Mouse (Mus musculus) kidney, postnatal 0 days (tissue): ENCODE measurements at regions not wholly inside any gene's neighbourhood (a gene's known extent, or its start where the extent isn't known, plus 50 kb on each side); places are given as distances from the start of the nearest gene placed in this dataset.
A peak's percentile ranks its signal among the peaks of the same experiment; 100 is the strongest.

Source experiments
- ATAC-seq: fragments of 200-750 bp; cut with Nextera tagmentation; replicated peaks from 2 replicates; pipeline ENCODE4 v1.8.0; 2017; ENCODE audit warnings: low read depth, moderate number of reproducible peaks, moderate TSS enrichment, moderate library complexity; ENCODE audit not compliant: low FRiP score
- DNase-seq: peaks from one replicate; pipeline ENCODE4 v3.0.0-alpha.2; 2016; ENCODE audit warnings: low spot score
- H3K27ac ChIP-seq: fragments of 300-500 bp; sonication (generic); 2 replicates; pipeline ENCODE4 v1.5.1; 2014; ENCODE audit warnings: mild to moderate bottlenecking
- H3K27me3 ChIP-seq: fragments of 300-500 bp; sonication (generic); 2 replicates; pipeline ENCODE4 v1.6.1; 2014; ENCODE audit warnings: low read length, mixed read lengths; ENCODE audit not compliant: insufficient read depth
- H3K36me3 ChIP-seq: fragments of 300-500 bp; sonication (generic); 2 replicates; pipeline ENCODE4 v1.6.1; 2014; ENCODE audit warnings: low read length, mixed read lengths; ENCODE audit not compliant: insufficient read depth
- H3K4me1 ChIP-seq: fragments of 300-500 bp; sonication (generic); replicated peaks from 2 replicates; pipeline ENCODE4 v1.6.1; 2014; ENCODE audit warnings: antibody characterized with exemption, low read length, mixed read lengths; ENCODE audit not compliant: insufficient read depth
- H3K4me2 ChIP-seq: fragments of 300-500 bp; sonication (generic); 2 replicates; pipeline ENCODE4 v1.6.1; 2014; ENCODE audit warnings: mild to moderate bottlenecking, low read length, moderate library complexity, mixed read lengths
- H3K4me3 ChIP-seq: fragments of 300-500 bp; sonication (generic); replicated peaks from 2 replicates; pipeline ENCODE4 v1.5.1; 2014; ENCODE audit warnings: low read depth, low read length
- H3K9ac ChIP-seq: fragments of 300-500 bp; sonication (generic); 2 replicates; pipeline ENCODE4 v1.6.1; 2014; ENCODE audit warnings: low read depth, low read length
- H3K9me3 ChIP-seq: fragments of 300-500 bp; sonication (generic); replicated peaks from 2 replicates; pipeline ENCODE4 v1.6.1; 2016; ENCODE audit warnings: low read length, inconsistent platforms, mixed read lengths
- CTCF ChIP-seq: IDR thresholded peaks from 2 replicates; pipeline ENCODE4 v1.5.1; 2016; ENCODE audit warnings: antibody characterized with exemption, low read depth, mild to moderate bottlenecking, moderate library complexity
- WGBS: fragments of 180-500 bp; shearing (Covaris S2); extraction: QIAGEN DNeasy Blood & Tissue Kit; methylation state at CpG from one replicate; pipeline ENCODE4 v1.1.7; 2014; 5-methylcytosine and 5-hydroxymethylcytosine counted together

DNA sequence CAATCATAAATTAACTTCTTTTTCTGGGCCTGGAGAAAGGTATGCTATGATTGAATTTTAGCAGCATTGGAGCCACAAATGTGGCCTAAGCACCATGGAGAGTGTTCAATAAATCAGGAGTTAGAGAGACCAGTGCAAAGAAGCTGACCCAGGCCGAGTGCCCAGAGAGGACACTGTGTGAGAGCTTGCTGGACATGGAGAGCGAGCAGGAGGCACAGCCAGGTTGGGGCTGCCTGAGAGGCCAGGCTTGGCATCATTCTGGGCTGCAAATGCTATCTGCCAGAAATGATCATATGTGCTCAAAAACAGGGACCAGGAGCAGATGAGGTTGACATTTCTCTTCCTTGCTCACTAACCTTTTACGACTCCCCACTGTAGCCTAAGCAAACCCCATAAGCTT lies 224.5 kb upstream of the 4931429L15Rik start:
- H3K4me1 ChIP-seq, result no peaks in the 10 kb centered on the region
- TF ChIP-seq CTCF, result no peak
- no peak for DNase-seq
- no peak overlapping the region for H3K27ac ChIP-seq
- no peak for ATAC-seq
- no peaks in the 10 kb centered on the region for H3K9me3 ChIP-seq
- no peak overlapping the region for H3K9ac ChIP-seq
- H3K36me3 ChIP-seq, result no peaks in the 10 kb centered on the region
- no peak overlapping the region for H3K4me3 ChIP-seq
- no peaks in the 10 kb centered on the region for H3K27me3 ChIP-seq
- 72% methylated on average over 3 of the region's 3 CpGs for WGBS
- no peak overlapping the region for H3K4me2 ChIP-seq

DNA sequence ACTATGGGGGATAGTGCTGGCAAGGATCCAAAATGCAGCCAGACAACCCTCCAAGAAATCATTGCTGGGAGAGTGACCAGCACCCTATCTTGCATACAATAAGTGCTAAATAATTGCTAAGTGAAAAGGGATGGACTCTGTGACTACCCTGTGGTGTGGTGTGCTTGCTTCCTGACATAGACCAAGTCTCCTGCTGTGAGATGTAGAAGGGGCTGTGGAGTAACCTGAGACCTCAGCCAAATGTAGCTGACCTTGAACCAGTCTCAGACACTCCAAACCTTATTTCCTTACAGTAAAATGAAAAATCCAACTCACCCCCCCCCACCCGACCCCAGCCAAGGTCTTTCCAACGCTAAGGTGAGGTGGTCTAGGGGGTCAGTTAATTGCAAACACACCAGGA lies 221.2 kb upstream of the 4931429L15Rik start:
- H3K4me1 ChIP-seq, result no peaks in the 10 kb centered on the region
- no peak for DNase-seq
- H3K27me3 ChIP-seq, result no peaks in the 10 kb centered on the region
- H3K27ac ChIP-seq, result no peak overlapping the region
- H3K9ac ChIP-seq, result no peak overlapping the region
- WGBS, result 50% methylated on average over 2 of the region's 2 CpGs
- H3K9me3 ChIP-seq, result no peaks in the 10 kb centered on the region
- no peak for ATAC-seq
- H3K36me3 ChIP-seq, result no peaks in the 10 kb centered on the region
- no peak for TF ChIP-seq CTCF
- no peak overlapping the region for H3K4me2 ChIP-seq
- H3K4me3 ChIP-seq, result no peak overlapping the region

DNA sequence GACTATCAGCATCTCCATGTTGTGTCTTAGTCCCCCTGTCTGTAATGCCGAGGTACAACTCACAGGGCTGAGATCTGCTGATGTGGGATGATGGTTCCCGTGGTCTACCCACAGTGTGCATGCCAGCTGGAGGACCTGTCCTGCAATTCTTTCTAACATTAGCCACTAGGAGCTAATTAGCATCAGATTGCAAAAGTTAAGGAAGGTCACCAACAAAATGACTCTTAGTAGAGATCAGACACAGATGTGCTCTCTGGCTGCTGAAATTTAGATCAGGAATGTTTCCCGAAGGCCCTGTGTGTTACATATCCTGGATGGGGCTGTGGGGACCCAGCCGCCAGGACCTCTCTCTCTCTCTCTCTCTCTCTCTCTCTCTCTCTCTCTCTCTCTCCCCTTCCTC lies 218.8 kb upstream of the 4931429L15Rik start:
- 54% methylated on average over 4 of the region's 4 CpGs for WGBS
- Histone ChIP-seq H3K36me3 (no peaks in the 10 kb centered on the region), H3K4me1 (no peaks in the 10 kb centered on the region), H3K4me2 (no peak overlapping the region), H3K9ac (no peak overlapping the region), H3K27me3 (no peaks in the 10 kb centered on the region), H3K9me3 (no peaks in the 10 kb centered on the region), H3K4me3 (no peak overlapping the region), H3K27ac (no peak overlapping the region)
- no peak for DNase-seq
- ATAC-seq, result no peak
- TF ChIP-seq CTCF, result no peak

DNA sequence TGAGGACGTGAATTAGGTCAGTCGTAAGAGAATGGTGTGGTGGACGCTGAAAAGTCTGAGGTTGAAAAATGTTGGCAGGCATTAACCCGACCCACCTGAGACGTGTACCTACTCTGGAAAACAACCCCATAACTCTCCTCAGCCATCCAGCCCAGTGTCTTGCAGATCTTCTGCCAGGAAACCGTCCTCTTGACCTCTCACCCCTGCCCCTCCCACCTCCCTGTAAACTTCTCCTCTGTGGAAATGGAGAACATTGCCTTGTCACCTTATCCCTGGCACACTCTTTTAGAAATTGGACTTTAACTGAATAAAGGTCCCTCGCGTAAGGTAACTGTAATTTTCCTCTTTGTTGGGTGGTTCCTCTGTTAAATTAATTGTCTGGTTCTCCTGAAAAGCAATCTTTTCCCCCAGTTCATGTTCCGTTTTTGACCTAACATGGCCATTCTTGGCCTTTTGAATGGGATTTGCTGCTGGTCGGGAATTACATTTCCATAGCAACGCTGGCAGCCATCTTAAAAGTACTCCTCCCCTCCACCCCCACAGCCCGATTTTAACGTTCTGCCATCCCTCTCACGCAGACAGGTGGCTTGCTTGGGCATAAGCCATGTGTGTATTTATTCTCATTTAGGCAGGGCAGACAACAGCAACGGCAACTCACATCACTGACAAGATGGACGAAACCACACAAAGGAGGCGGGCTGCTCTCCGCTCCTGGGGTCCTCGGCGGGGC lies 196.8 kb upstream of the 4931429L15Rik start:
- no peaks in the 10 kb centered on the region for H3K36me3 ChIP-seq
- WGBS, result 69% methylated on average over 20 of the region's 20 CpGs
- H3K4me1 ChIP-seq, result no peaks in the 10 kb centered on the region
- H3K9ac ChIP-seq, result no peak overlapping the region
- no peak for TF ChIP-seq CTCF
- H3K4me2 ChIP-seq, result no peak overlapping the region
- no peaks in the 10 kb centered on the region for H3K27me3 ChIP-seq
- no peaks in the 10 kb centered on the region for H3K9me3 ChIP-seq
- no peak for ATAC-seq
- no peak overlapping the region for H3K27ac ChIP-seq
- no peak overlapping the region for H3K4me3 ChIP-seq
- DNase-seq, result peak; percentile 10

DNA sequence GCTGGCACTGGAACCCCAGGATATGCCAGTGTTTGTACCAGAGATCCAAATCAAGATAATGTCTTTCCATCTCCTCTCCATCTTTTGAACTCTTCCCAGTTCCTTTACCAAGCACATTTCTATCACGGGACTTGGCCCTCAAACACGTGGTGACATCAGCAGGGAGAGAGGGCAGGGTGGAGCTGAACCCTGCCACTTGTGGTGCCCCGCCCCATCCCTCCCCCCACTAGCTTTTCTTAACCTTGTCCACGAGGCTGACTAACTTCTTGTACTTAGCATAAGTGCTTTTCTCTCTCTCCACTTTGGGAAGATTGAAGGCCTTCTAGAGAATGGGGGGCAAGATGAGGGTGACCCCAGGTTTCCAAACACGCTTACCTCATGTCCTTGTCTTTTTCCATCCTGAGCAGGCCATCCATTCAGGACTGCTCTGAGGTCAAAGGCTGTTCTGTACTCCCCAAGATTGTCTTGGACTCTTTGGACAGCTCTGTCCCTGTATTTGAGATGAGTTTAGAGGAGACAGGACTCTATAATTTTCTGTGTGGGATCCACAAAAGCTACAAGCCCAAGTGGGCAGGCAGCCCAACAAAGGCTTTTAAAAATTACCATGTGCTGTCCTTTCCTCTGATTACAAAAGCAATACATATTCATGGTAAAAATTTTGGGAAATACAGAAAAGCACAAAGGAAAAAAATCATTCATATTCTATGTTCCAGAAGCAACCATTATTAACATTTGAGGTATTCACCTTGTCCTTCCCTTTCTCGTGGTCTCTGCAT lies 192.7 kb upstream of the 4931429L15Rik start:
- no peak for DNase-seq
- no peaks in the 10 kb centered on the region for H3K36me3 ChIP-seq
- H3K27me3 ChIP-seq, result no peaks in the 10 kb centered on the region
- no peak overlapping the region for H3K4me3 ChIP-seq
- no peak overlapping the region for H3K4me2 ChIP-seq
- WGBS, result 63% methylated on average over 6 of the region's 6 CpGs
- no peaks in the 10 kb centered on the region for H3K4me1 ChIP-seq
- no peak for ATAC-seq
- H3K27ac ChIP-seq, result no peak overlapping the region
- TF ChIP-seq CTCF, result no peak
- H3K9me3 ChIP-seq, result no peaks in the 10 kb centered on the region
- H3K9ac ChIP-seq, result no peak overlapping the region

DNA sequence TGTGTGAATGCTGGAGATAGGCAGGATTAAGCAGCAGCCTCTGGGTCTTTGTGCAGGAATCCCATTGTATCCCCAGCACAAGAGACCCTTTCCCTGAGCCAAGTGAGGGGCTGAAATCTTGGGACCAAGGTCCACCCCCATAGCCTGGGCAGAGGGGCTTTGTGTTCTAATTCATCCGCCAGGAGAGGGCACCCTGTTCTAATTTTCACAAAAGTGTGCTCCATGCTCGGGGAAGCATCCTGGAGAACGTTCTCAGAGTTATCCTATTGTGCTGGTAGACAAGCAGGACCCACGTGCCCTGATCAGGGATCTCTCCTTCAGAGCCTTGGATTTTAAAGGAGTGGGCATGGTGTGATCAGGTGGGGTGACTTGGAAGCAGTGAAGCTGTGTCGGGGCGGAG lies 191.5 kb upstream of the 4931429L15Rik start:
- H3K27ac ChIP-seq, result no peak overlapping the region

More for the DNA sequence above, 191.5 kb upstream of the 4931429L15Rik start:
- no peak overlapping the region for H3K4me2 ChIP-seq
- no peak overlapping the region for H3K4me3 ChIP-seq
- DNase-seq (no peak), ATAC-seq (no peak)
- no peak overlapping the region for H3K9ac ChIP-seq
- H3K36me3 ChIP-seq, result no peaks in the 10 kb centered on the region
- H3K4me1 ChIP-seq, result no peaks in the 10 kb centered on the region
- 55% methylated on average over 6 of the region's 6 CpGs for WGBS
- H3K27me3 ChIP-seq, result no peaks in the 10 kb centered on the region
- TF ChIP-seq CTCF, result peak; percentile 8; the same call in 1 of the 2 replicates
- no peaks in the 10 kb centered on the region for H3K9me3 ChIP-seq
